Mouse (Mus musculus) liver, embryonic 14.5 days (tissue): ENCODE results near the gene Pax4.

Source experiments
- CTCF ChIP-seq: IDR thresholded peaks from 2 replicates; pipeline ENCODE4 v1.5.1; 2016; ENCODE audit warnings: antibody characterized with exemption, low read depth, control low read depth
- EP300 ChIP-seq: IDR thresholded peaks from 2 replicates; pipeline ENCODE4 v1.6.1; 2016; ENCODE audit warnings: antibody characterized with exemption, low read depth

- TF ChIP-seq CTCF, result no peak
- no peak for TF ChIP-seq EP300
Measured at GRCm38 (mm10) chr6:28419673-28420072, 29.5 kb downstream of the Pax4 start.
